Mouse (Mus musculus): ENCODE measurements around the gene Ppp1r16b. TPM values are rescaled to one million over a fixed set of nuclear protein-coding genes. Genes with fewer than 3 reads are reported as not detected.

The Ppp1r16b gene
- polyA plus RNA-seq, 1 experiment from 2014 or later = 27.7 TPM

DNA sequence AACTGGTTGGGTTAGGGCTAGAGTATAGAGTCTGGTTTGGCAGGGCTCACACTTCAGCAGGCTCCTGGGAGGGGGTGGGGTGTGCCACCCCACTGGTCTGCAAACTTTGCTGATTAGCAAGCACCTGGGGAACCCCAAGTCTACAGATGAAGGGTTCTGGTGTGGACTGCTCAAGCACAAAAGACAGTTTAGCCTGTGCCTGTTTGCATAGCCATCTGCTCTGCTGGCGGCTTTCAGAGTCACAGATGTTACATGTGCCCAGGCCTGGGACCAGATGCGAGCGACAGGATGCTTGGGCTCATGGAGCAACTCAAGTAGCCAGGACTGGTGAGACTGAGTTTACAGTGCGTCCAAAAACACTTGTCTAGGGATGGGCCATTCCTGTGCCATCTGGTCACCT is 8.3 kb downstream of the Ppp1r16b start:
- no peaks in the 10 kb centered on the region for H3K36me3 ChIP-seq (ENCODE audit: control insufficient read depth, insufficient read depth, low read length)
- no peak overlapping the region for H3K9ac ChIP-seq (ENCODE audit: low read depth, low read length)
- ATAC-seq = no peak
- WGBS = 64% methylated on average over 4 of the region's 4 CpGs
- no peaks in the 10 kb centered on the region for H3K9me3 ChIP-seq (replicated peaks; ENCODE audit: control insufficient read depth, low read length, poor library complexity, severe bottlenecking)
- no peak overlapping the region for H3K4me3 ChIP-seq (ENCODE audit: low read depth, low read length)
- peaks cover 36% of the 10 kb centered on the region for H3K4me1 ChIP-seq (ENCODE audit: control insufficient read depth, insufficient read depth, low read length)
- 0 out of 2 replicates have a peak overlapping the region, but pooled peaks have one; percentile 17 for H3K4me2 ChIP-seq (ENCODE audit: low read length)
- H3K27ac ChIP-seq (ENCODE audit: low read length) = peak overlapping the region; percentile 68
- no peaks in the 10 kb centered on the region for H3K27me3 ChIP-seq (ENCODE audit: control insufficient read depth, insufficient read depth, low read depth, low read length)

DNA sequence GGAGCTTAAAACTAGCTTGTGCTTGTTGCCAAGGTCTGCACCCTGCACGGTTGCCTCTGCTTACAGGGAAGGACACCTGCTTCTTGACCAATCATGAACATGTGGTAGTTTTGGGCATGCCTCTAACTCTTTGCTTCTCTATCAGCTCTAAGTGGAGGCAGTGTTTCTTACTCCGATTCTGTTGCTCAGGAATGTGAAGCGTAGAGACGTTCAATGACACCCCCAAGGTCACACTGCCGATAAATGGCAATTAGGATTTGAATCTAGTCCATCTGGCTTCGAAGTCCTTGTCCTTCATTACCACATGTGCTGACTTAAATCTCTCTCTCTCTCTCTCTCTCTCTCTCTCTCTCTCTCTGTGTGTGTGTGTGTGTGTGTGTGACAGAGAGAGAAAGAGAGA is 8.9 kb downstream of the Ppp1r16b start:
- Histone ChIP-seq H3K27me3 (ENCODE audit: control insufficient read depth, insufficient read depth, low read depth, low read length) (no peaks in the 10 kb centered on the region), H3K9me3 (replicated peaks; ENCODE audit: control insufficient read depth, low read length, poor library complexity, severe bottlenecking) (no peaks in the 10 kb centered on the region), H3K4me2 (ENCODE audit: low read length) (no peak overlapping the region), H3K36me3 (ENCODE audit: control insufficient read depth, insufficient read depth, low read length) (no peaks in the 10 kb centered on the region), H3K4me3 (ENCODE audit: low read depth, low read length) (no peak overlapping the region), H3K4me1 (ENCODE audit: control insufficient read depth, insufficient read depth, low read length) (peaks cover 31% of the 10 kb centered on the region), H3K9ac (ENCODE audit: low read depth, low read length) (no peak overlapping the region), H3K27ac (ENCODE audit: low read length) (0 out of 2 replicates have a peak overlapping the region, but pooled peaks have one; percentile 18)
- no peak for ATAC-seq
- 77% methylated on average over 6 of the region's 6 CpGs for WGBS

DNA sequence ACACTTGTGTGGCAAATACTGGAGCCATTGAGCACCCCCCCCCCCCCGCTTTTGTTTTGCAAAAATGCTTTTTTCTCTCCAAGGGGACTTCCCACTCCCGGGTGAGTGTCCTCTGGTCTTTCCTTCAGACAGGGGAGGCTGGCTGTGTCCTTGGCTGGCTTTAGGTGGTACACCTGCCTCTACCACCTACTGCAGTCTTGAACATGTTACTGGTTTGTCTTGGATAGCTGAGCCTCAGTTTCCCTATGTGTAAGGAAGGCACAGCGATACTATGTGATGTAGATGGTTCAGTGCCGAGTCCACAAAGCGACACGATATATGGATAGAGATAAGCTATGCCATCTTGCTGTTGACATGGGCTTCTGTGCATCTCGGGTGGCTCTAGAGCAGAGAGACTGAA is 9.6 kb downstream of the Ppp1r16b start:
- ATAC-seq = no peak
- Histone ChIP-seq H3K4me2 (ENCODE audit: low read length) (no peak overlapping the region), H3K27ac (ENCODE audit: low read length) (no peak overlapping the region), H3K4me1 (ENCODE audit: control insufficient read depth, insufficient read depth, low read length) (peaks cover 25% of the 10 kb centered on the region), H3K4me3 (ENCODE audit: low read depth, low read length) (no peak overlapping the region), H3K27me3 (ENCODE audit: control insufficient read depth, insufficient read depth, low read depth, low read length) (no peaks in the 10 kb centered on the region), H3K36me3 (ENCODE audit: control insufficient read depth, insufficient read depth, low read length) (no peaks in the 10 kb centered on the region), H3K9me3 (replicated peaks; ENCODE audit: control insufficient read depth, low read length, poor library complexity, severe bottlenecking) (no peaks in the 10 kb centered on the region), H3K9ac (ENCODE audit: low read depth, low read length) (no peak overlapping the region)
- 82% methylated on average over 7 of the region's 7 CpGs for WGBS

DNA sequence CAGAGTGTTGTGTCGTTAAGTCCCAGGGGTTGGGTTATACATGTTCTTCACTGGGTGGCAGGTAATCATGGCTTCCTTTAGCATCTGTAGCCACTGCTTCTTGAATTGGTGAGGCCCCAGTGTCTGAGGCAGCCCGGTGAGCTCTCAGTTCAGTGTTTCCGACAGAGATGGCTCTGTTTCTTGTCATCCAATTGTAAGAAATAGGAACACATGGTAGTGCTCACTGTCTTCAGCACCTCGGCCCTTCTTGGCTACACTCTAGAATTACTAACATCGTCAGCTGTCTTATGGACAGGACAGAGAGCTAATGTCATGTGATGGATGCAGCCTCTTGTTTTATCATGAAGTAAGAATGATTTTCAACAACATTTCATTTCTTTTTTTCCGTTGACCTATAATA is 10.0 kb downstream of the Ppp1r16b start:
- Histone ChIP-seq H3K27ac (ENCODE audit: low read length) (no peak overlapping the region), H3K9me3 (replicated peaks; ENCODE audit: control insufficient read depth, low read length, poor library complexity, severe bottlenecking) (no peaks in the 10 kb centered on the region), H3K27me3 (ENCODE audit: control insufficient read depth, insufficient read depth, low read depth, low read length) (no peaks in the 10 kb centered on the region), H3K4me2 (ENCODE audit: low read length) (no peak overlapping the region), H3K9ac (ENCODE audit: low read depth, low read length) (no peak overlapping the region), H3K36me3 (ENCODE audit: control insufficient read depth, insufficient read depth, low read length) (no peaks in the 10 kb centered on the region), H3K4me3 (ENCODE audit: low read depth, low read length) (no peak overlapping the region), H3K4me1 (ENCODE audit: control insufficient read depth, insufficient read depth, low read length) (peaks cover 24% of the 10 kb centered on the region)
- WGBS = 90% methylated on average over 6 of the region's 6 CpGs
- ATAC-seq = no peak

DNA sequence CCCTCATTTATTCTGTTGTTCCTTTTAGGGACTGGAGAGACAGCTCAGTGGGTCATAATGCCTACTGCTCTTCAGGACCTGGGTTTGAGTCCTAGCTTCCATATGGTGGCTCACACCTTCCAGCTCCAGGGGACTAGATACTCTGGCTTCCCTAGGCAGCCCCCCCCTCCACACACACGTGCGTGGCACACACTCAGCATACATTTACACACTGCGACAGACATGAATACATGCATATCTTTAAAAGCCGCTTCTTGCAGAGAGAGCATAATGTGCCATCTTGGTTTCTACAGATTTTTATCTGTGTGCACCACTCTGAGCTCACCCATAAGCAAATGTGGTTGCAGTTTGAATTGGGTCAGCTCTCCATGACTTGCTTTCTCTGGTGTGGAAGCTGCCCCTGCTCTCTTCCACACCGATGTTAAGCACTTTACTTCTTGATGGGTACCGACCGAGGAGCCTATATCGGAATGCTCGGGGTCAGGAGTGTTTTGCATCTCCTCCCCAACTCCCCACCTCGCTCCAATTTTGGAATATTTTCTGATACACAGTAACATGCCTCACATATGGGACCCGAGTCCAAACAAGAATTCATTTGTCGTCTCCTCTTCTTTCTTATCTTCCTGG is 10.8 kb downstream of the Ppp1r16b start:
- H3K4me2 ChIP-seq (ENCODE audit: low read length) = no peak overlapping the region
- peaks cover 19% of the 10 kb centered on the region for H3K4me1 ChIP-seq (ENCODE audit: control insufficient read depth, insufficient read depth, low read length)
- no peak overlapping the region for H3K4me3 ChIP-seq (ENCODE audit: low read depth, low read length)
- ATAC-seq = no peak
- 90% methylated on average over 12 of the region's 12 CpGs for WGBS
- H3K27me3 ChIP-seq (ENCODE audit: control insufficient read depth, insufficient read depth, low read depth, low read length) = no peaks in the 10 kb centered on the region
- no peak overlapping the region for H3K9ac ChIP-seq (ENCODE audit: low read depth, low read length)
- H3K9me3 ChIP-seq (replicated peaks; ENCODE audit: control insufficient read depth, low read length, poor library complexity, severe bottlenecking) = no peaks in the 10 kb centered on the region
- no peak overlapping the region for H3K27ac ChIP-seq (ENCODE audit: low read length)
- H3K36me3 ChIP-seq (ENCODE audit: control insufficient read depth, insufficient read depth, low read length) = no peaks in the 10 kb centered on the region

DNA sequence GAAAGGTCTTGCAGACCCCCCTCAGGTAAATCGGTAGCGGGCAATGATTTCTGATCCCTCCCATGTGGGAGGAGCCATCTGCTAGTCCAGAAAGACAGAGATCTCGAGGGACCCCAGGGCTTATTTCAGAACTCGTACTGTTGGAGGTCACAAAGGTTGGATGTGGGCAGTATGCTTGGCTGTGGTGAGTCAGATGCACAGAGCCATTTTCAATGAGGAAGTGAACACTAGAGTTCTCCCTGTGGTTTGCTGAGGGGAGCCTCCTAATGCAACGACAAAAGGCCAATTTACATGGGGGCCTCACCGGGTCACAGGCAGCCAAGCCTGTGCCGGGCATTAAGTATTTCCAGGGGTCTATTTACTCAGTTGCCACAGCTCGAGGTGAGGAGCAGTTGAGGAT is 12.7 kb downstream of the Ppp1r16b start:
- Histone ChIP-seq H3K4me3 (ENCODE audit: low read depth, low read length) (no peak overlapping the region), H3K36me3 (ENCODE audit: control insufficient read depth, insufficient read depth, low read length) (no peaks in the 10 kb centered on the region), H3K4me2 (ENCODE audit: low read length) (no peak overlapping the region), H3K4me1 (ENCODE audit: control insufficient read depth, insufficient read depth, low read length) (peaks cover 25% of the 10 kb centered on the region), H3K27me3 (ENCODE audit: control insufficient read depth, insufficient read depth, low read depth, low read length) (no peaks in the 10 kb centered on the region), H3K27ac (ENCODE audit: low read length) (no peak overlapping the region), H3K9ac (ENCODE audit: low read depth, low read length) (no peak overlapping the region), H3K9me3 (replicated peaks; ENCODE audit: control insufficient read depth, low read length, poor library complexity, severe bottlenecking) (no peaks in the 10 kb centered on the region)
- WGBS = 60% methylated on average over 8 of the region's 8 CpGs
- no peak for ATAC-seq

DNA sequence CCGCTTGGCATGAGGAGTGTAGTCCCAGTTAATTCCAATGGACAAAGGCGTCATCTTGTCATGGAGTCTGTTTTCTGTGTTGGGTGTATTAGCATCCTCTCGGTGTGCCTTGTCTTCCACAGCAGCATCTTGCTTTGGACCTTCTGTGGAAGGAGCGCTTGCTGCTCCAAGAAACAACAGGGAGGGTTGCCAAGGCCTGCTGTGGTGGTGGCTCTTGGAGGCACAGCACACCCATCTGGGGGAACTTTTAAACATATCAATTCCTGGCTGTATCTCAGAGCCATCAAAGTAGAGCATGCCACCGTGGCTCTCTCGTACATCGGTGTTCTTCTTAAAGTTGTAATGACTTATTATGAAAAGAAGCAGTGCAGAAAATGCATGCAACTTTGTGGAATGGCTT is 13.9 kb downstream of the Ppp1r16b start:
- Histone ChIP-seq H3K9ac (ENCODE audit: low read depth, low read length) (no peak overlapping the region), H3K4me1 (ENCODE audit: control insufficient read depth, insufficient read depth, low read length) (peaks cover 26% of the 10 kb centered on the region), H3K27ac (ENCODE audit: low read length) (no peak overlapping the region), H3K36me3 (ENCODE audit: control insufficient read depth, insufficient read depth, low read length) (no peaks in the 10 kb centered on the region), H3K4me2 (ENCODE audit: low read length) (no peak overlapping the region), H3K9me3 (replicated peaks; ENCODE audit: control insufficient read depth, low read length, poor library complexity, severe bottlenecking) (no peaks in the 10 kb centered on the region), H3K4me3 (ENCODE audit: low read depth, low read length) (no peak overlapping the region), H3K27me3 (ENCODE audit: control insufficient read depth, insufficient read depth, low read depth, low read length) (no peaks in the 10 kb centered on the region)
- WGBS = 94% methylated on average over 7 of the region's 7 CpGs
- ATAC-seq = no peak

DNA sequence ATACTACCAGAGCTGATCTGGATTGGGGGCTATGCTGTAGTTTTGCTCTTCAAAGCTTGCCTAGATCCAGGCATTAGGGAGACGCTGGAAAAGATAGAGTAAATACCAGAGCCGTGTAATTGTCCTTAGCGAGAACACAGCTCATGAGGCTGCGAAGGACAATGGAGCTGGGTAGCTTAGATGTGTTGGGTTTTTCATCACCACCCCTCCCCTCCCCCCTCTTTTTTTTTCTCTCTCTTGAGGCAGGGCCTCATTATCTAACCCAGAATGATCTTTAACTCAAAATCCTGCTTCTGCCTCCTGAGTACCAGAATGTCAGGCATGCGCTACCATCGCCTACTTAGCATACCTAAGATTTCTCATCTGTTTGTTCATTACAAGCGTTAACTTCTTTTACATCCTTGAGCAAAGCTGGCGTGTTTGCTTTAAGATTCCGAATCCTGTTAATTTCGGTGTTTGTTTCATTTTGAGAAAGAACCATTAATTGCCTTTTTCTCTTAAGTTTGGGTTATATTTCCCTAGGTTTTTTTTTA is 15.2 kb downstream of the Ppp1r16b start:
- WGBS = 50% methylated on average over 10 of the region's 10 CpGs
- Histone ChIP-seq H3K4me1 (ENCODE audit: control insufficient read depth, insufficient read depth, low read length) (peaks cover 29% of the 10 kb centered on the region), H3K27me3 (ENCODE audit: control insufficient read depth, insufficient read depth, low read depth, low read length) (no peaks in the 10 kb centered on the region), H3K9me3 (replicated peaks; ENCODE audit: control insufficient read depth, low read length, poor library complexity, severe bottlenecking) (no peaks in the 10 kb centered on the region), H3K4me2 (ENCODE audit: low read length) (no peak overlapping the region), H3K9ac (ENCODE audit: low read depth, low read length) (no peak overlapping the region), H3K4me3 (ENCODE audit: low read depth, low read length) (no peak overlapping the region), H3K36me3 (ENCODE audit: control insufficient read depth, insufficient read depth, low read length) (no peaks in the 10 kb centered on the region), H3K27ac (ENCODE audit: low read length) (no peak overlapping the region)
- ATAC-seq = no peak

DNA sequence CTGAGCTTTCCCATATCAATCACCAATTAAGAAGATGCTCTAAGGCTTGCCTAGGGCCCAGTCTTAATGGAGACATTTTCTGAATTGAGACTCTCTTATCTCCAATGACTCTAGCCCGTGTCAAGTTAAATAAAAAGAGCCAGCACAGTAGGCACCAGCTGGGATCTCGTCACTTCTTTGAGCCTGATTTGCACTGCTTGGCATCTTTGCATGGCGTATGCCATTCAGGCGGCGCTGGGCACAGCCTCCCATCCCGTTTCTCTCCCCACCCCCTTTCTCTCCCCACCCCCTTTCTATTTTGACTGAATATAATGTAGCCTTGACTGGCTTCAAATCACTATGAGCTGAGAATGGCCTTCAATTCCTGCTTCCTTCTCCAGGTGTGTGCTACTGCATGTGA is 16.5 kb downstream of the Ppp1r16b start:
- 55% methylated on average over 6 of the region's 6 CpGs for WGBS
- H3K27me3 ChIP-seq (ENCODE audit: control insufficient read depth, insufficient read depth, low read depth, low read length) = no peaks in the 10 kb centered on the region
- no peaks in the 10 kb centered on the region for H3K9me3 ChIP-seq (replicated peaks; ENCODE audit: control insufficient read depth, low read length, poor library complexity, severe bottlenecking)
- no peaks in the 10 kb centered on the region for H3K36me3 ChIP-seq (ENCODE audit: control insufficient read depth, insufficient read depth, low read length)
- no peak overlapping the region for H3K9ac ChIP-seq (ENCODE audit: low read depth, low read length)
- H3K4me2 ChIP-seq (ENCODE audit: low read length) = no peak overlapping the region
- H3K27ac ChIP-seq (ENCODE audit: low read length) = no peak overlapping the region; the same call in 1 of the 2 replicates
- no peak overlapping the region for H3K4me3 ChIP-seq (ENCODE audit: low read depth, low read length)
- ATAC-seq = 0 out of 2 replicates have a peak, but pooled peaks have one; percentile 19
- peaks cover 29% of the 10 kb centered on the region for H3K4me1 ChIP-seq (ENCODE audit: control insufficient read depth, insufficient read depth, low read length)

Data from midbrain, embryonic 16.5 days (tissue).